Mouse (Mus musculus): ENCODE measurements around the gene Gm49425.

Gene Gm49425

GRCm38 (mm10) chr15:101491431-101491830 lies 25.6 kb downstream of the Gm49425 start, which contains the start of gene Krt83:
Krt83 (minus strand) TSS chr15:101491512.
- no peak for DNase-seq (ENCODE audit: low read depth, low spot score)

GRCm38 (mm10) chr15:101485911-101486635 lies 31.0 kb downstream of the Gm49425 start:
- DNase-seq (ENCODE audit: low read depth, low spot score): peak; percentile 53

DNA sequence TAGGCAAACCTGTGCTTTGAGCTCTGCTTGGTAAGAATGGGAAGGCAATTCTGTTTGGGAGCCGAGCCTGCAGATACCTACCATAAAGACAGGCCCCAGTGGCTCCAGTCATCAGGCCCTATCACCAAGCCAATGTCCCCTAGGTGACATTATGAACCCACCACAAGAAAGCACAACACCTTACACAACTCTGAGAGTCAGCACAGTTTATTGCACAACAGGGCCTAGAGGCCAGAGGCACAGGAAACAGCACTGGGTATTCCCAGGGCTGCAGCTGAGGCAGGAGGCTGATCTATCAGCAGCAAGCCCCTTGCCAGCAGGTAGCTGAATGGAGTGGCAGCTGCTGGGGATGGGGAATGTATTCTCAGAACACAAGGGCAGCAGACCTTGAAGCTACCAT lies 32.1 kb downstream of the Gm49425 start:
- DNase-seq (ENCODE audit: low read depth, low spot score): no peak

DNA sequence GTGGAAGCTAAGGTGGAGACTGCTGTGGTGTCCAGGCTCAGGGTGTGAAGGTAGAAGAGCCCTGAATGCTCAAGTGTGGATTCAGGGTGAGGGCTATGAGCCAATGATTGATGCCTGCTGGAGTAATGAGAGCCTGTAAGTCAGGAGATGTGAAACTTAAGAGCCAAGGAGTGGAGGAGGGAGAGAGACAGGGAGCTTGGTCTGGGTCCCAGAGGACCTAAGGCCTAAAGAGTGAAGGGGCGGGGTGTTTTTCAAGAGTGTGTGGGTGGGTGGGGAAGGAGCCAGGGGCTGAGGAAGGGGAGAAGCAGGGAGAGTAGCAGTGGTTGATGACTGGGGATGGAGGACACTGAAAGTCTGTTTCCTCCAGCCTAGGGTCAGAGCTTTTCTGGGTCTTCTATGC lies 33.4 kb downstream of the Gm49425 start:
- DNase-seq (ENCODE audit: low read depth, low spot score): no peak

- DNase-seq (ENCODE audit: low read depth, low spot score): no peak
Observed at GRCm38 (mm10) chr15:101482056-101482455, 35.0 kb downstream of the Gm49425 start.

DNA sequence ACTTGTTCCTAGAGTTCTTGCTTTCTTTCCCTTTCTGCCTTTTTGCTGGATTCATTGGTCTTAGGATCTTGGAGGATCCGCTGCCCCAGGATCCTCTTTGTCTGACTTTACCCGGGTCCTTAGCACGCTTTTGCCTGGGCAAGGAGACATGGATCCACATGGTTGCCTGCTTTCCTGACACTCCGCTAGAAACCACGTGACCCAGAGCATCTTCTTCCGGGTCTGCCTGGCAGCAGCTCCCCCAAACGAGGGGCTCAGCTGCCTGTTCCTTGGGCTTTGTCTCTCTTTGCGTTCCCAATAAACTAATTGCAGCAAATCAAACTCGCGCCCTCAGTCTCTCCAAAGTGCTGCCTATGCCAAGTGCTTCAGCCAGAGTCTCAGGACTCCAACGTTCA lies 37.4 kb downstream of the Gm49425 start:
- DNase-seq (ENCODE audit: low read depth, low spot score): peak; percentile 8

DNA sequence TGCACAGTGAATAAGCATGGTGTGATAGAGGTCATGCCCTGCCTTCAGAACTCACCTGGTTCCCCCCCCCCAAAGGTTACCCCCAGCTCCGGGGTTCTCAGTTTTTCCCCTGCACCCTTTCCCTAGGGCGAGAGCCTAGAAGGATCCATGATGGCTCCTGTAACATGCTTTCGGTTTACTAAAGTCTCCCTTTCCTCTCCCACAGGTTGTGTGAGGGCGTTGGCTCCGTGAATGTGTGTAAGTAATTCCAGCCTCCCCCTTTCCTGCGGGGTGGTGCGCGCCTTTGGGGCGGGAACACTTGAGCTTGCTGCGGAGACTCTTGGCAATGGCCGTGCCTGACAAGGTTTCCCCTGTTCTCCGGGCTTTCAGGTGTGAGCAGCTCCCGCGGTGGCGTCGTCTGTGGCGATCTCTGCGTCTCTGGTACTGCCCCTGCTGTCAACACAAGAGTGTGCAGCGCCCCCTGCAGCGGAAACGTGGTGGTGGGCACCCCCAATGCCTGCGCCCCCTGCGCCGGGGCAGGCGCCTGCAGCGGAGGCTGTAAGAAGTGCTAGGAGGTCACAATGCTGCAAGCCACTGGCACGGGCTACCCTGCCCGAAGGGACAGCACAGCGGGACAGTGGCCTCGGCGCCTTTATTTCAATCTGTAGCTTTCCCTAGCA lies 37.9 kb downstream of the Gm49425 start:
- peak; percentile 72 for DNase-seq (ENCODE audit: low read depth, low spot score)

GRCm38 (mm10) chr15:101472952-101473528 lies 44.0 kb downstream of the Gm49425 start, which contains the start of gene Krt86:
Krt86 (plus strand) TSS chr15:101473478.
- DNase-seq (ENCODE audit: low read depth, low spot score): no peak

DNA sequence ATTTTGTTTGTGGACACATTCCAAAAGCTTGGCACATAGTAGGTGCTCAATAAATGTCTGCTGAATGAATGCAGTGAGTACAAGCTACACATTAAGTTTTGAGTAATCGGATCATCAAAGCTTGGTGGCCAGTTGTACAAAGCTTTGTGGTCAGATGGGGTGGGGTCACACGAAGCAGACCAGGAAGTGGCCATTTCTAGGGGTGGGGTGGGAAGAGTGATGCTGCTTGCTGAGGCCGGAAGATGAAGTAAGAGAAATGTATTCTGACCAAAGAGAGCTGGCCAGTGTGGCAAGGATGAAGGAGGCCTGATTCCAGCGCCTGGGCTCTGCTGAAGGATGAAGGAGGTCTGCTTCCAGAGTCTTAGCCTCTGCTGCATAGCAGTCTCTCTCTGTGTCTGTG lies 48.0 kb downstream of the Gm49425 start:
- no peak for DNase-seq (ENCODE audit: low read depth, low spot score)

Measured in CD4-positive, CD25-positive, alpha-beta regulatory T cell, adult 2 months (primary cell).